Mouse (Mus musculus) gastrocnemius, adult 2 months (tissue): Measurements from ENCODE around the gene Dcxr. TPM values are rescaled to one million over a fixed set of nuclear protein-coding genes. Genes with fewer than 3 reads are reported as not detected.
A peak's percentile ranks its signal among the peaks of the same experiment; 100 is the strongest.

Experiments
- DNase-seq: peaks from one replicate; pipeline ENCODE4 v3.0.0; 2022
- H3K27ac ChIP-seq: fragments of 200-600 bp; 2 replicates; pipeline ENCODE4 v1.8.1; 2022; ENCODE audit warnings: mild to moderate bottlenecking
- H3K4me3 ChIP-seq: fragments of 200-600 bp; 2 replicates; pipeline ENCODE4 v1.8.1; 2022; ENCODE audit warnings: mild to moderate bottlenecking, moderate library complexity
- CTCF ChIP-seq: fragments of 200-600 bp; IDR thresholded peaks from 2 replicates; pipeline ENCODE4 v1.8.1; 2022; ENCODE audit warnings: antibody characterized with exemption, mild to moderate bottlenecking, moderate library complexity
- intact Hi-C: fragments of 180-260 bp; cut with DNase I; formaldehyde crosslinking; loops from one replicate; pipeline ENCODE4 v1.15.1; 2025
- total RNA-seq, 2 experiments: library from RNA; stranded (reverse); gene quantifications; 2 replicates each; pipeline ENCODE4 v1.2.3; 2021

Dcxr gene
- total RNA-seq, 2 experiments from 2014 or later: 6.3 to 8.6 TPM

DNA sequence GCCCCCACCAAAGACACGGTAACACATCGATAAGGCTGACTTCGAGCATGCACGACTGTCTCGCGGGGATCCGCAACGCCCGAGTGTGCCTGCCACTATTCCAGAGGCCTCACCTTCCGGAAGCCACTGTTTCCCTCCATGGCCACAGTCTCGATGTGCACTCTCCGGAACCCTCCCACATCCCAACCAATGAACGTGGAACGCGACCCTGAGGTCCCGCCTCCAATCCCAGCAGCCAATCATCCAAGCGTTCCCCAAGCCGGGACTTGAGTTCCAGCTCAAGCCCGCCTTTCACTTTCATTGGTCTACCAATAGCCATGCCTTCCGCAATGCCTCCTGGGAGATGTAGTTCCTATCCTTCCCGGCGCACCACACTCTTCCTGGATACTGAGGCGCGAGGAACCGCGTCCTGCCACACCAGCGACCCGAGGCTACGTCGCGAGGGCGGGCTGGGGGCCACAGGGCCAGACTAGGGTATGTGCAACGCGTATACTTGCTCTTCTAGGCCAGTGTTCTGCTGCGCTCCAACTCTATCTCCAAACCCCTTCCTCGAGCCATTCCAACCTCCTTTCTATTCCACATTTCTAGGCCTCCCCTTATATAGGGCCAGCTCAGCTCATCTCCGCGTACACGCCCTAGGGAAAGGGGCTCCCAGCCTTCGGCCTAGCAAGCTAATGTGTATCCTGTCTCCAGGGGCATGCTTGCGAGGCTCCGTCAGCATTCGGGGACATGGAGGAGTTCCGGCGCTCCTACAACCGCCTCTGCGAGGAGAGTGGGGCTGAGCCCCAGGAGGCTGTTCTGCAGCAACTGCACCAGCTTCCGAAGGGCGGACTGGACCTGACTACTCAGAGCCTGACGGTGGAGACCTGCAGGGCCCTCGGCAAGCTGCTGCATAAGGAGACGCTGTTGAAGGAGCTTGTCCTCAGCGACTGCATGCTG is 13.2 kb downstream of the Dcxr start, which contains the start of the genes Cenpx and Lrrc45:
Gene Cenpx (minus strand): TSS at position 159 of the 939 bp plus-strand sequence.
Gene Lrrc45 (plus strand): TSS at position 346 of the 939 bp plus-strand sequence.
- no peak for TF ChIP-seq CTCF
- intact Hi-C loops: loop anchor here (2.0 to 5.0 kb wide), 2 partner anchors 89 to 222 kb away; partner anchors contain the start of genes Sirt7 and Slc25a10
- peak within 1 kb of the TSS; percentile 96 for H3K4me3 ChIP-seq

DNA sequence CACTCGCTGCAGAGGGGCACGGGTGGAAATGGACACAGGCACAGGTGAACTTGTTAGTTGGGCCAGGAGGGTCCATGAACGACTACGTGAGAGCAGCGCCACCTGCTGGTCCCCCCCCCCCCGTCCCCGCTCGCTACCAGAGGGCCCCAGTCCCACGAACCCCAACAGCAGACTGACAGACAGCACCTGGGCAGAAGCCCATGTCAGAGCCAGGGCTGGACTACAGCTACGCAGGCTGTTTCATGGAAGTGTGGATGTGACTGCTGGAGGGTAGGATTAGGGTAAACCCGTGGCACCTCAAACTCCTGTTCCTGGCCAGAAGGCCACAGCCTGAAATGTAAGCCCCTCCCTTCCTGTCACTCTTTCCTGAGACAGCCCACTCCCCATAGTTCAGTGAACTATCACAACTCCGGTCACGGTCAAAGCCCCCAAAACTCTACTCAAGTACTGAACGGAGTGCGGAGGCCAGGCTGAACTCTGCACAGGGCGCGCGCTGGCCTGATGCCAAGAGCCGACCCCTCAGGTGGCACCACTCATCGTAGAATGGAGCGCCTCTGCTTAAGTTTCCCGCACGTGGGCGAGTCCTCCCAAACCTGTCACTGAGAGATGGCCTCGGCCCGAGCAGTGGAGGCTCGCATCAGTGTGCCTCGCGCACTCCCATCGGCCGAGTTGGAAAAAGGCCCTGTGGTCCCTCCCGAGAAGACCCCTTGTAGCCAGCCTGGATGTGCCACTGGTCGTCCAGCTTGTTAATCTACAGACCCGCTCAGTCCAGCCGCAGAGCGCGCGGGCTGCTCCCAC is 14.1 kb downstream of the Dcxr start:
- Histone ChIP-seq H3K4me3 (peak overlapping the region; percentile 96), H3K27ac (peak overlapping the region; percentile 93)
- peak; percentile 80 for TF ChIP-seq CTCF
- intact Hi-C loops: loop anchor here (1.0 to 5.0 kb wide), 3 partner anchors 54 to 221 kb away; partner anchors contain the start of genes Sirt7 and Slc25a10
- DNase-seq: peak; percentile 78

More for the DNA sequence above, 13.2 kb downstream of the Dcxr start, which contains the start of the genes Cenpx and Lrrc45:
- peak; percentile 97 for DNase-seq
- peak within 1 kb of the TSS; percentile 93 for H3K27ac ChIP-seq

DNA sequence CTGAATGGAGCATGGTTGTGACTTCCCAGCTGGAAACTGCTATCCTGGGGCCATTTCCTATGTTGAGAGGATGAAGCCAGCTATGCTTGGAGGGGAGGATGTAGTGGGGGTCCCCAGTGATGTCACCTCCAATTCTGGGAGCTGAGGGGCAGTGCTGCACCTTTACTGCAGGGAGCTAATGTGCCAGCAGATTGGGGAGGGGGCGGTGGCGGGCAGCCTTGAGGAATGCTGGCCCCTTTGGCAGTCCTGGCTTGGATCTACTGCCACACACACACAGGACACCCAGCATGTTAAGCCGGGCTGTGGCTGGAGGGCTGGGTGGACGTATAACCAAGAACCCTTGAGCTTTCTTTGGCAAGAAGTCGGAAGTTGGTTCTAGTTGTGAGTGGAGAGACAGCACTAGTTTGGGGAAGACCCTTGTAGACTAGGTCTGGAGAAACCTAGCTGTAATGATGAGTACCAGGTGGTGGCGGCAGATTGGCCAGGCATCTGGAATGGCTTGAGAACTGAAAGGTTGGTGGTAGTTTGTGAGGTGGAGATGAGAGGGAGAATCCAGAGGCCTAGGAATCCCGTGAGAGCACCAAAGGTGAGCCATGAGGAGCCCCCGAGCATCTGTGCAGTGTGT is 15.0 kb downstream of the Dcxr start:
- TF ChIP-seq CTCF: no peak
- H3K4me3 ChIP-seq: no peak overlapping the region
- intact Hi-C loops: loop anchor here (1.0 to 5.0 kb wide), 3 partner anchors 53 to 220 kb away; partner anchors contain the start of genes Sirt7 and Slc25a10
- H3K27ac ChIP-seq: no peak overlapping the region
- DNase-seq: no peak

DNA sequence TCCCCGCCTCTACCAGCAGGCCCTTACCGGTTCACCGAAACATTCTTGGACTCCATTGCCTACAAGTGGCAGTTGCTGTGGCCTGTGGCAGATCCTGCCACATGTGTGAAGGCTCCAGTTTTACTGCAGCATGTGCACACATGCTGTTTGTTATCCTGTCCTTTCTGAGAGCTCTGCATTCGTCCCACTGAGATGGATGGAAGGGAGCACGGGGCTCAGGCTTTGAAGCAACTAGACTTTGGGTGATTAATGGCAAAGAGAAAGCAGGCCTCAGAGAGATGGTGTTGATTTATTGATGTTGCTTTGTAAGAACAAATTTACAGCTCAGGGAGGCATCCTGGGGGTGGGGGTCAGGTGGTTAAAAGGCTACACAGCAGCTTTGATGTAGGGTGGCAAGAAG is 16.4 kb downstream of the Dcxr start:
- intact Hi-C loops: loop anchor here (5.0 kb wide), 1 partner anchor 218 kb away; the partner anchor contains the start of gene Slc25a10
- no peak overlapping the region for H3K4me3 ChIP-seq
- no peak for TF ChIP-seq CTCF
- H3K27ac ChIP-seq: no peak overlapping the region
- no peak for DNase-seq

DNA sequence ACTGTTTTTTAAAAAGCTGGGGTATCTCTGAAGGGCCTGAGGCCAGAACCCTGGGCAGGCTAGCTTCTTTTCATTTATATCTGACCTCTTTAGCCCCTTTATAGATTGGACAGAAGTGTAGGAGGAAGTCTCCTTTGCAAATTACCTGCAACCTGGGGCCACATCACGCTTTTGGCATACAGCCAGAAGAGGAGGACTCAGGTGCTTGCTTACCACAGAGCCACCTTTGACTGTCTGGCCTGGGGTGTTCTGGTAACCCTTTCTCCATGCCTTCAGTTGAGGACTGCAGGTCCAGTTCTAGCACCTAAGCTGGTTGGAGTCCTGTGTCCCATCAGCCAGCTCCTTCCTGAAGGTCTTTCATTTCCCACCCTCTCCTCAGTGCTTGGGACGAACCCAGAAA is 17.5 kb downstream of the Dcxr start:
- no peak for TF ChIP-seq CTCF
- intact Hi-C loops: no loop called here
- no peak overlapping the region for H3K4me3 ChIP-seq
- no peak for DNase-seq
- H3K27ac ChIP-seq: no peak overlapping the region

DNA sequence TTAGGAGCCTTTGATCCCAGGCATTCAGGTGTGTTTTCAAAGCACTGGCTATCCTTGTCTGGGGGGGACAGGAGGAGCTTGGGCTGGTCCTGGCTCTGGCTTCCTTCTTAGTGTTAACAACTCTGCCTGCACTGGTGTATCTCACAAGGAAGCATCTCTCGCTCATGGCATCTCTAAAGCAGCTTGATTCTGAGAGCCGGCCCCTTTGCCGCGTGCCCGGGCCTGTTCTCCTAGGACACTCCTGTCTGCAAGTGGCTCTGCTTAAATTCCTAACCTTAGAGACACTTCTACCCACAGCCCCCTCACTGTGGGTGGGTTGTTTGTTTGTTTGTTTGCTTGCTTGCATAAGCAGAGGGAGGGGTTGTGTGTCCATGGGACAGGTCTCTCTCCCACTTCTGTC is 19.1 kb downstream of the Dcxr start:
- H3K27ac ChIP-seq: no peak overlapping the region
- no peak for DNase-seq
- TF ChIP-seq CTCF: no peak
- intact Hi-C loops: no loop called here
- H3K4me3 ChIP-seq: no peak overlapping the region

DNA sequence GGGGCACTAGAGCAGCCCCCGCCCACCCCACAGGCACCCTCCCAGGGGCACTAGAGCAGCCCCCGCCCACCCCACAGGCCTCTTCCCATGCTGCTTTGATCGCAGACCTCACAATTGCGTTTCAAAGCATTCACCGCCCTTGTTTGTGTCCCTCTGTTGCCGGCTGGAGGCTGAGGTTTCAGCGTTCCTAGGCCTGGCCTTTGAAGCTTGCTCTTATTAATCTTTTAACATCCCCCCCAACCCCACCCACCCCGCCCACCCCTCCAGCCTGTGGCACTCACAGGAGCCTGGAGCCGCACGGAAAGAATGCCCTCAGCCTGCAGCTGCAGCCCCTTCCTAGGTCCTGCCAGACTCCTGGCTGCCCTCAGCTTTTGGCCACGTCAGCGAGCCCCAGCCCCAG is 19.9 kb downstream of the Dcxr start:
- TF ChIP-seq CTCF: no peak
- intact Hi-C loops: no loop called here
- H3K27ac ChIP-seq: no peak overlapping the region
- no peak overlapping the region for H3K4me3 ChIP-seq
- no peak for DNase-seq

DNA sequence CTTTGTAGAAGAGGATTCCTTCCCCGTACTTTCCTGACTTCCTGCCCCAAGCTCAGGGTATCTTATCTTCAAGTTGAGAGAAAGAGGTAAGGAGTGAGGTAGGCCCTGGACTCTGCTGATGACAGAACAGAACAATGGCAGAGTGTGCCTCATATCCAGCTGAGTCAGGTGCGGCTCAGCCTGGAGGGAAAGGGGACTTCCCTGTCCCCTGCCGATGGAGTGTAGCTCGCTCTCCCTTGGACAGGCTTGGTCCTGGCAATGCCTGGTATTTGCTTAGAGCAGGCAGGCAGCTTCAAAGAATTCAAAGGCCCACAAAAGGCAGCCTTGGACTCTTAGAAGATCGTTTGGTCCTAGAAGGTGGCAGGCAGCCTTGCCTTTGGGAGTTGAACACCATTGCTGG is 21.0 kb downstream of the Dcxr start:
- no peak for DNase-seq
- Histone ChIP-seq H3K4me3 (no peak overlapping the region), H3K27ac (no peak overlapping the region)
- intact Hi-C loops: no loop called here
- no peak for TF ChIP-seq CTCF

DNA sequence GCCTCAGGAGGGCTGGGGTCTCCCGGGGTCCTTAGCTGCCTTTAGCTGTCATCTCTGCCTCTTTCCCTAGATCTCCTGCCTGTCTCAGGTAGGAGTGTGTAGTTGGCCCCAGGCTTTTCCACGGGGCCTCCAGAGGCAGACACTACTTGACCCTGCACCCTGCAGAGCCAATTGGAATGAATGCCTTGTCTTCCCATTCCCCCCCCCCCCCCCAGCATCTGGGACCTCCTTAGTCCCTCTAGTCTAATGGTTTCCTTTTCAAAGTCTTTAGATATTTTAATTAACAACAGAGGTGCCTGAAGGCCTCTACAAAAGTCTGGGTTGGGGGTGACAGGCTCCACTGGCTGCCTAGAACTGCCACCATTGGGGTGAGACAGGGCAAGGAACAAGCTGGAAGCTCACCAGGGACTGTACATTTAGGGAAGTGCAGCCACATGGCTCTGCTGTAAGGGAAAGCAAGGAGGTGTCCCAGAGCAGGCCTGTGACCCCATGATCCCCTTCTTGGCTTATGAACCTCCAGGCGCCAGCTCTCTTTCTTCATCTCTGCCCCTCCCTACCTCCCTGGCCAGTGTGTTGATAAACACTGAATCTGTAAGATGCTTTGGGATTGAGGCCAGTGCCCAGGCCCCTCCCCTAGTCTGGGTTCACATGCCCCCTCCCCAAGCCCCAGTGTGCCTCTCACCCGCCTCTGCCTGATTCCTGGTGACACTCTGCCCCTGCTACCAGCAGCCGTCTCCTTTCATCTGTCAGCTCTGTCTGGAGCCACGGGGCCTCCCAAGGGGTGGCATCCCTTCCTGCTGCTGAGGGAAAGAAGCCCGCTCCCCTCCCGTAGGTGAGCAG is 22.4 kb downstream of the Dcxr start:
- Histone ChIP-seq H3K4me3 (no peak overlapping the region), H3K27ac (no peak overlapping the region)
- DNase-seq: no peak
- intact Hi-C loops: no loop called here
- no peak for TF ChIP-seq CTCF

DNA sequence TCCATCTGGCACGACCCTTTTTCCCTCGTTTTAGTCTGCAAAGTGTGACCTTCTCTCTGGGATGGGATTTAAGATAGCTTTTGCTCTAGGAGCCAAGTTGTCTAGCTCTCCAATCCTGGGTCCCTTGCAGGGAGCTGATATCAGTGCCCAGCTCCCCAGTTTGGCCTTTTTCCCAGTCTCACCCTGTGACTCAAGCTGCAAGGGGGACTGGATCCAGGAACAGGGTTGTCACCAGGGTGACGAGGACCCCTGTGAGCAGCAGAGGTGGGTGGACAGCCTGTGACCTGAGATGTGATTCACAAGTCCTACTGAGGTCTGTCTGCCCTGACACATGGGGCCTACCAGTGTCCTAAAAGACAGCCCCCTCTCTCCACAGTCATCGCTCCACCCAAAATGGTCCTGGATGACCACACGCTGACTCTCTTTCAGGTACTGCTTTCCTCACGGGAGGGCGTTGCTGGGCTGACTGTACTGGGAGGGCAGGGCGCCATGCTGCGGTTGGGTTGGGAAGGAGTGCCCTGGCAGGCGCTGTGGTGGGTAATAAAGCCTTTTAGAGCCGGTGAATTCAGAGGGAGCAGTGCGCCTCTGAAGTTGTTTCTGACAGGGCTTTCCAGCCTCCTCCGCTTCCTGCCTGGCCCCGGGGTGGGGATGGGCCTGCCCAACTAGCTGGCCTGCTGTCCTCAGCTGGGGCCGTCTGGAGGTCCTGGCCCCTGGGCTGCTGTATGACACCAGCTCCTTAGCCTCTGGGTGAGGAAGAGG is 23.2 kb downstream of the Dcxr start:
- no peak overlapping the region for H3K27ac ChIP-seq
- no peak overlapping the region for H3K4me3 ChIP-seq
- DNase-seq: no peak
- intact Hi-C loops: no loop called here
- TF ChIP-seq CTCF: no peak

DNA sequence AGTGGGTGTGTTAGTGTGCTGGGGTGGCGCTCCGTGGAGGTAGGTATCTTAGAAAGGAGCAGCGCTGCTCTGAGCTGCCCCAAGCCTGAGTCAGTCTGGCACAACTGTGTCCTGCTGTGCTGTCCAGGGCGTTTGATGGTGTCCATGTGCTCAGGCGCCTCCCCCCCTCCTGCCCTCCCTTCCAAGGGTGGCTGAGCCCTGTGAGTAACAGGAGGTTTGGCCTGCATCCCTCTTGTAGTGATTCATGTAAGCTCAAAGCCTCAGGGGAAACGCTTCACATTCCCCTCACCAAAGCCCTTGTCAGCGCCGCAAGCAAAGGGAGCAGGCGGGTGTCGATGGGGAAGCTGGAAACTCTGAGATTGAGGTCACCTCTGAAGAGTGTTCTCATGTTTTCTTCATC is 29.3 kb downstream of the Dcxr start:
- peak overlapping the region; percentile 85 for H3K27ac ChIP-seq
- DNase-seq: peak; percentile 84
- H3K4me3 ChIP-seq: no peak overlapping the region
- TF ChIP-seq CTCF: peak; percentile 24; the same call in 1 of the 2 replicates
- intact Hi-C loops: no loop called here
